Mouse (Mus musculus) duodenum, adult 2 months (tissue): ENCODE results near the gene Ndufb8. TPM values are rescaled to one million over a fixed set of nuclear protein-coding genes. Genes with fewer than 3 reads are reported as not detected.

Source experiments
- polyA plus RNA-seq: library from polyadenylated mRNA; depleted of rRNA; stranded (reverse); fragments of >200 nt; gene quantifications from 2 replicates; pipeline ENCODE4 v1.2.3, GENCODE M21; 2012; ENCODE audit warnings: low replicate concordance; rRNA removed

The Ndufb8 gene
- polyA plus RNA-seq: 634 and 747 TPM in 2 replicates

GRCm38 (mm10) chr19:44554861-44555590, at the start of gene Ndufb8:
Ndufb8 (minus strand) TSS chr19:44555440.

GRCm38 (mm10) chr19:44562652-44563206, 7.5 kb upstream of the Ndufb8 start, which contains the start of gene Hif1an:
Hif1an (plus strand) TSS chr19:44562850.

GRCm38 (mm10) chr19:44552731-44553130, 2.5 kb downstream of the Ndufb8 start, which contains the start of gene Gm20538:
Gm20538 (minus strand) TSS chr19:44552831.

GRCm38 (mm10) chr19:44545321-44546041, 9.8 kb downstream of the Ndufb8 start, which contains the start of gene Sec31b:
Sec31b (minus strand) TSS chr19:44545864.

Other genes starting within 250 kb of the Ndufb8 start
- gene Scd4, start 222.3 kb downstream of the Ndufb8 start, polyA plus RNA-seq: 0.04 and 0.09 TPM in 2 replicates
- 43.2 and 112 TPM in 2 replicates for gene Scd1, start 147.6 kb downstream of the Ndufb8 start, polyA plus RNA-seq
- gene Wnt8b, start 62.0 kb downstream of the Ndufb8 start, polyA plus RNA-seq: not detected in 2 replicates
- 0.69 and 2.8 TPM in 2 replicates for gene Sec31b, start 9.6 kb downstream of the Ndufb8 start, polyA plus RNA-seq
- not detected in 2 replicates for gene Gm20538, start 2.6 kb downstream of the Ndufb8 start, polyA plus RNA-seq
- 7.2 and 9.6 TPM in 2 replicates for gene Hif1an, start 7.4 kb upstream of the Ndufb8 start, polyA plus RNA-seq
- gene Pax2, start 200.6 kb upstream of the Ndufb8 start, polyA plus RNA-seq: not detected in 2 replicates